Mouse (Mus musculus) cortical plate, adult 2 months (tissue): ENCODE measurements around the gene Kank4. TPM values are rescaled to one million over a fixed set of nuclear protein-coding genes. Genes with fewer than 3 reads are reported as not detected.
A peak's percentile ranks its signal among the peaks of the same experiment; 100 is the strongest.
"Not testable (repeated sequence)": the region's sequence is repeated elsewhere in the genome, so short reads cannot be mapped to it uniquely, and the experiment has no call there.

Experiments used
- H3K27ac ChIP-seq: fragments of 200-500 bp; 2 replicates; pipeline ENCODE4 v1.5.1; 2012; ENCODE audit warnings: low read length, control low read depth, inconsistent platforms; ENCODE audit not compliant: insufficient read depth
- H3K4me1 ChIP-seq: fragments of 200-500 bp; 2 replicates; pipeline ENCODE4 v1.6.1; 2011; ENCODE audit warnings: low read length; ENCODE audit not compliant: control insufficient read depth, insufficient read depth
- H3K4me3 ChIP-seq: fragments of 200-500 bp; 2 replicates; pipeline ENCODE4 v1.5.1; 2011; ENCODE audit warnings: mild to moderate bottlenecking, low read length, control low read depth; ENCODE audit not compliant: insufficient read depth
- CTCF ChIP-seq: fragments of 200-500 bp; IDR thresholded peaks from 2 replicates; pipeline ENCODE4 v1.5.1; 2011; ENCODE audit warnings: mild to moderate bottlenecking, control low read depth, low read length; ENCODE audit not compliant: insufficient read depth; ENCODE audit errors: extremely low read depth
- POLR2A ChIP-seq: fragments of 200-500 bp; IDR thresholded peaks from 2 replicates; pipeline ENCODE4 v1.6.1; 2011; ENCODE audit warnings: mild to moderate bottlenecking, low read length, control low read depth; ENCODE audit not compliant: insufficient read depth; ENCODE audit errors: extremely low read depth
- polyA plus RNA-seq: library from polyadenylated mRNA; depleted of rRNA; stranded (reverse); fragments of >200 nt; gene quantifications from 2 replicates; pipeline ENCODE4 v1.2.3, GENCODE M21; 2012; rRNA removed

Kank4 gene
- polyA plus RNA-seq, 1 experiment = 2.4 TPM

- Histone ChIP-seq H3K27ac (no peak overlapping the region), H3K4me3 (no peak overlapping the region), H3K4me1 (no peaks in the 10 kb centered on the region)
- no peak for TF ChIP-seq POLR2A
- no peak for TF ChIP-seq CTCF
Measured at GRCm38 (mm10) chr4:98727295-98727958, 89.9 kb downstream of the Kank4 start.

DNA sequence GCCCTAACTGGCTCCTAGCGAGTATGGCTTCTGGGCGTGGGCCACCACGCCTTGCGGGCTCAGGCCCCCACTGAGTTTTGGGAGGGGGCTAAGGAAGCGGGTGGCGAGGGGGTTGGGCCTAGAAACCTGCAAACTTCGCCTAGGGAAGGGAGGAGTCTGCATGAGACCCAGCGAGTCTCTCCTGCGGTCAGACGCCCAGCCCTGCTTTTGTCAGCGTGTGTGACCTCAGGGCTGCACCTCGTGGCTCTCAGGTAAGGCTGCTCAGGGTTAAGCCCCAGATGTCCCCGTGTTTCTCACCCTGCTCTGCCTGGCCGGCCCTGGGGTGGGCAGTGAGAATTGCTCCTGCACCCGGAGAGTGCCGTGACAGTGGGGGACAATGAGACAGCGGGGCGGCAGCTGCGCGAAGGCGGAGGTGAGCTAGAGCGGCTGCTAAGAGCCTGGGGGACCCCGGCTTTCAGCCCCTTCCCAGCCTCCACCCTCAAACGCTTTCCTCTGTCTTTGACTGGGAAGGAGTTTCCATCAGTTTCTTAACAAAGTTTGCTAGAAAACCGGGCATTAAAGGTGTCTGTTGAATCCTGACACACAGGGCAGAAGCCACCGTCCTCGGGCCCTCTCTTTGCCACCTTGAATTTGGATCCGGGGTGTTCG, 90.6 kb downstream of the Kank4 start, which contains the start of gene L1td1:
TSS of gene L1td1 (plus strand) at position 145 of the 648 bp plus-strand sequence.
- Histone ChIP-seq H3K4me1 (no peaks in the 10 kb centered on the region), H3K27ac (no peak within 1 kb of the TSS), H3K4me3 (no peak within 1 kb of the TSS)
- no peak for TF ChIP-seq CTCF
- TF ChIP-seq POLR2A = no peak

GRCm38 (mm10) chr4:98725439-98725838, 91.9 kb downstream of the Kank4 start:
- Histone ChIP-seq H3K4me3 (no peak overlapping the region), H3K27ac (no peak overlapping the region), H3K4me1 (no peaks in the 10 kb centered on the region)
- peak; percentile 10; the same call in 1 of the 2 replicates for TF ChIP-seq CTCF
- TF ChIP-seq POLR2A = no peak

DNA sequence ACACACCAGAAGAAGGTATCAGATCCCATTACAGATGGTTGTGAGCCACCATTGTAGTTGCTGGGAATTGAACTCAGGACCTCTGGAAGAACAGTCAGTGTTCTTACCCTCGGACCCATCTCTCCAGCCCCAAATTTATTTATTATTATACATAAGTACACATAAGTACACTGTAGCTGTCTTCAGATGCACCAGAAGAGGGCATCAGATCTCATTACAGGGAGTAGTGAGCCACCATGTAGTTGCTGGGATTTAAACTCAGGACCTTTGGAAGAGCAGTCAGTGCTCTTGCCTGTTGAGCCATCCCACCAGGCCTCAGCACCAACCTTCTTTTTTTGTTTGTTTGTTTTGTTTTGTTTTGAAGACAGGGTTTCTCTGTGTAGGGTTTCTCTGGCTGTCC, 92.7 kb downstream of the Kank4 start:
- not testable (repeated sequence) for H3K4me1 ChIP-seq, H3K27ac ChIP-seq, H3K4me3 ChIP-seq

GRCm38 (mm10) chr4:98722454-98722853, 94.9 kb downstream of the Kank4 start:
- TF ChIP-seq CTCF (peak; percentile 82), POLR2A (no peak)
- Histone ChIP-seq H3K4me1 (no peaks in the 10 kb centered on the region), H3K27ac (no peak overlapping the region), H3K4me3 (no peak overlapping the region)

- H3K27ac ChIP-seq = no peak overlapping the region
- no peak for TF ChIP-seq CTCF
- TF ChIP-seq POLR2A = no peak
- no peaks in the 10 kb centered on the region for H3K4me1 ChIP-seq
- no peak overlapping the region for H3K4me3 ChIP-seq
Measured at GRCm38 (mm10) chr4:98718547-98718917, 98.8 kb downstream of the Kank4 start.

DNA sequence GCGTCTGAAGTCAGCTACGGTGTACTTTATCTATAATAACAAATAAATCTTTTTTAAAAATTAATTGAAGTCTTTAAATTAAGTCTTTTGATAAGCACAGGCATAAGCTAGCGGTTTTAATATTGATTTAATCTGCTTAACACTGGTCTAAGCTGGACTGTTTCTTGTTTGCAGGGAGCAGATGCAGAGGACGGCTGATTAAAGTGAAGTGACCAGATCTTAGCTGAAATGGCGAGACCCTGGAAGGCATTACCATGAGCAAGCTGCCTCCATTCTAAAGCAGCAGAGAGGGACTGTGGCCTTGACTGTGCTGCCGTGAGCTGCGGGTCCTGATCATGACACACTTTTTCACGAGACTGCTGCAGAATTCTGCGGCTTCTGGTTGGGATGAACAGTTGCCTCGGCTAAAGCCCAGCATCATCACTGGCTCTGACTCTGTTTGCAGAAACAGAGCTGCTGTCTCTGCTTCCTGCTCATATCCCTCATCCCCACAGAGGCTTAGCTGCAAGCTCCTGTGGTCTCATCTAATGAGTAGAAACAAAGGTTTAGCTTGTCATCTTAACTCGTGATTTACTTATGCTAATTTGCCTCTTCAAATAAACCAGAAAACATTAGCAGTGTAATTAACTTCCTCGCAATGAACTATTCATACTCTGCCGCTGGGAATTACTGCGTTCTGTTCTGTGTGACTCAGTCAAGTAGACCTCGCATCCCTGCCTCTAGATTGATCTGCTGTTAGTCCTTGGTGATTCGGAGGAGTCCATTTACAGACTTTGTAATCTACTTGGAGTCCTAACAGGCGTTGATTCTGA, 99.4 kb downstream of the Kank4 start:
- Histone ChIP-seq H3K4me1 (no peaks in the 10 kb centered on the region), H3K4me3 (no peak overlapping the region), H3K27ac (no peak overlapping the region)
- TF ChIP-seq CTCF (no peak), POLR2A (no peak)

GRCm38 (mm10) chr4:98710891-98711290, 106.4 kb downstream of the Kank4 start:
- Histone ChIP-seq H3K4me3 (no peak overlapping the region), H3K4me1 (no peaks in the 10 kb centered on the region), H3K27ac (no peak overlapping the region)
- TF ChIP-seq CTCF = no peak
- no peak for TF ChIP-seq POLR2A

Other genes with a start within 250 kb of the Kank4 start
- gene L1td1, start 90.8 kb downstream of the Kank4 start, polyA plus RNA-seq = 0.02 TPM in 1 of 2 replicates, not detected in the other
- not detected in 2 replicates for gene I0C0044D17Rik, start 6.3 kb upstream of the Kank4 start, polyA plus RNA-seq
- gene Usp1, start 106.3 kb upstream of the Kank4 start, polyA plus RNA-seq = 12.5 and 13.5 TPM in 2 replicates
- gene Angptl3, start 213.4 kb upstream of the Kank4 start, polyA plus RNA-seq = 0.13 and 0.38 TPM in 2 replicates